Mouse (Mus musculus): ENCODE data around the gene T2.

DNA sequence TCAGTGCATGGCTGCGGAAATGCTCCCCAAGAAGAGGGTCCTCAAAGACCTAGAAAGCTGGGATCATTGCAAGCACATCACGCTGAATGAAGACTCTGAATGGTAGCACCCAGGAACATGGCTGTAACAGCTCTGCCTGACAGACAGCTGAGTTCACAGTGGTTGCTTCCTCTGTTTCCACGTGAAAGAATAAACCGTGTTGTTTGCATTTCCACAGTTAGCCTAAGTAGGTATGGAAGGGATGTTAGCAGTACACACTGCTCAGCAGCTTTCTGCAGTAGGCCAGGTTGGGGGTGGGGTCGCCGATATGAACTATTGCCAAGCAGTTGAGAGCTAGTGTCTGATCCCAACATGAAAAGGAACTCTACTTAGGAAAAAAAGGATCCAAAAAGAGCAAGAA lies at the start of gene T2:
- TF ChIP-seq TAL1 (IDR thresholded peaks at IDR 0.05; ENCODE audit: low read length) (no peak), GATA1 (IDR thresholded peaks at IDR 0.05; ENCODE audit: low read length) (no peak)
